ENCODE assay signal across 19 mouse cellular contexts in the genomic region with DNA sequence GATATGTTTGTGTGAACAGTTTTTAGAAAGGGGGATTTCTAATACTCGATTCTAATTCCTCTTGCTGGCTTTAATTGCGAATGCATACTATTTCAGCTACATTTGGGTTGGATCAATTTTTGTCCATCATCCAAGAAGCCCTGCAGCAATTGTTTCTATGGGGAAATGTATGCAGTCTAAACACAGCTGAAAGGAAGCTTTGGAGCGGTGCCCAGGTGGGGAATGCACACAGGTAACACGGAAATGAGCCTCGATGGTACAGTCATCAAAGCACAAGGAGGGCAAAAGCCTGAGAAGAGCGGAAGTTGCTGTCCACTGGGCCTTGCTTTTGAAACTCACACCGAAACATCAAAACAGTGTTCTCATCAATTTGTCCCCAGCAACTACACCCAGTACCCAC.
A peak's percentile ranks its signal among the peaks of the same experiment; 100 is the strongest.
DNase-seq lines count a peak whose midpoint lies in the region; ATAC-seq and TF ChIP-seq lines count a peak whose summit lies in the region.
"Had no signal": no experiment of that assay in that cellular context is flagged by ENCODE, and none has a peak within 500 bp of the region (broad histone marks: within the 10 kb centered on the region; RNA-seq: fewer than 3 reads in every experiment).

No protein-coding gene starts in this region.

- peak; percentile 38 to 40 for DNase-seq in cerebellum, postnatal 10 days
- no peak for DNase-seq in cerebellum, adult 8-10 months
- DNase-seq in limb, embryonic 10.5 days (ENCODE audit: low spot score), result no peak
- DNase-seq in brain, embryonic 14.5 days (ENCODE audit: low read depth), result peak; percentile 37
- peak; percentile 3 for DNase-seq in hindbrain, postnatal 0 days (ENCODE audit: low spot score)
- no peak for DNase-seq in ovary, postnatal 14 days (ENCODE audit: low spot score)
- no peak for DNase-seq in lung, adult 2 months
- DNase-seq: heart, postnatal 36 days; layer of hippocampus, postnatal 36 days; right cerebral cortex, adult 18-20 months; spleen, adult 18-20 months; thymus, adult 2 months had no signal

- H3K27ac ChIP-seq in limb, embryonic 13.5 days, result no peak overlapping the region
- H3K27ac ChIP-seq in limb, embryonic 10.5 days, result no peak overlapping the region
- no peak overlapping the region for H3K27ac ChIP-seq in hindbrain, postnatal 0 days
- H3K27ac ChIP-seq: kidney, embryonic 15.5 days; liver, embryonic 12.5 days; stomach, embryonic 15.5 days had no signal

- peak; percentile 57; the same call in 1 of the 2 replicates for ATAC-seq in limb, embryonic 13.5 days (ENCODE audit: low FRiP score, low read depth)
- ATAC-seq in hindbrain, postnatal 0 days, result no peak
- ATAC-seq: CD4-positive, CD25-positive, alpha-beta regulatory T cell, adult 4 months; intestine, embryonic 16.5 days; liver, embryonic 12.5 days had no signal

- H3K9ac ChIP-seq in limb, embryonic 13.5 days, result no peak overlapping the region
- no peak overlapping the region for H3K9ac ChIP-seq in hindbrain, postnatal 0 days (replicated peaks; ENCODE audit: low read length)
- H3K9ac ChIP-seq: heart, embryonic 12.5 days; kidney, embryonic 15.5 days; liver, embryonic 12.5 days; stomach, embryonic 15.5 days had no signal

- no peak overlapping the region for H3K4me2 ChIP-seq in limb, embryonic 13.5 days (replicated peaks)
- peak overlapping the region; percentile 46; the same call in 1 of the 2 replicates for H3K4me2 ChIP-seq in hindbrain, postnatal 0 days (ENCODE audit: low read depth, low read length)
- H3K4me2 ChIP-seq: liver, embryonic 12.5 days; stomach, embryonic 15.5 days had no signal

- no peaks in the 10 kb centered on the region for H3K9me3 ChIP-seq in limb, embryonic 13.5 days
- H3K9me3 ChIP-seq in limb, embryonic 10.5 days (replicated peaks), result no peaks in the 10 kb centered on the region
- H3K9me3 ChIP-seq in hindbrain, postnatal 0 days (ENCODE audit: low read length), result no peaks in the 10 kb centered on the region
- H3K9me3 ChIP-seq: heart, embryonic 12.5 days; kidney, embryonic 15.5 days; liver, embryonic 12.5 days; stomach, embryonic 15.5 days had no signal

- peaks cover 6% of the 10 kb centered on the region; the same call in 1 of the 2 replicates for H3K4me1 ChIP-seq in limb, embryonic 13.5 days
- H3K4me1 ChIP-seq in limb, embryonic 10.5 days, result no peaks in the 10 kb centered on the region
- 0 out of 2 replicates have a peak, but pooled peaks cover 3% of the 10 kb centered on the region for H3K4me1 ChIP-seq in hindbrain, postnatal 0 days (ENCODE audit: insufficient read depth, low read length)
- no peaks in the 10 kb centered on the region for H3K4me1 ChIP-seq in lung, adult 2 months (ENCODE audit: control insufficient read depth, insufficient read depth, low read length)
- H3K4me1 ChIP-seq: heart, embryonic 12.5 days; liver, embryonic 12.5 days; stomach, embryonic 15.5 days had no signal

- WGBS in limb, embryonic 13.5 days, result 66% methylated on average over 7 of the region's 7 CpGs
- 65% methylated on average over 7 of the region's 7 CpGs for WGBS in limb, embryonic 10.5 days
- WGBS in hindbrain, postnatal 0 days, result 55% methylated on average over 7 of the region's 7 CpGs
- WGBS in lung, adult 2 months, result 71% methylated on average over 7 of the region's 7 CpGs

- H3K27me3 ChIP-seq in limb, embryonic 13.5 days, result peaks cover 25% of the 10 kb centered on the region
- H3K27me3 ChIP-seq in limb, embryonic 10.5 days (ENCODE audit: low read depth, poor library complexity, severe bottlenecking), result peaks cover 26% of the 10 kb centered on the region
- no peaks in the 10 kb centered on the region for H3K27me3 ChIP-seq in hindbrain, postnatal 0 days (ENCODE audit: insufficient read depth, low read length)
- H3K27me3 ChIP-seq: stomach, embryonic 15.5 days had no signal

- no peak for TF ChIP-seq CTCF in brain, embryonic 14.5 days (IDR thresholded peaks at IDR 0.05; ENCODE audit: borderline replicate concordance, extremely low read depth, insufficient read depth, insufficient read length)
- TF ChIP-seq CTCF in hindbrain, postnatal 0 days (IDR thresholded peaks at IDR 0.05; ENCODE audit: low read depth), result no peak
- no peak for TF ChIP-seq CTCF in lung, adult 2 months (IDR thresholded peaks at IDR 0.05; ENCODE audit: insufficient read depth, low read length)

- no peaks in the 10 kb centered on the region for H3K36me3 ChIP-seq in limb, embryonic 13.5 days
- H3K36me3 ChIP-seq in limb, embryonic 10.5 days, result no peaks in the 10 kb centered on the region
- H3K36me3 ChIP-seq in hindbrain, postnatal 0 days (ENCODE audit: insufficient read depth, low read length), result no peaks in the 10 kb centered on the region
- H3K36me3 ChIP-seq: heart, embryonic 12.5 days; kidney, embryonic 15.5 days; liver, embryonic 12.5 days; stomach, embryonic 15.5 days had no signal

- H3K4me3 ChIP-seq in limb, embryonic 13.5 days, result no peak overlapping the region
- no peak overlapping the region for H3K4me3 ChIP-seq in limb, embryonic 10.5 days
- H3K4me3 ChIP-seq in hindbrain, postnatal 0 days (ENCODE audit: low read length), result no peak overlapping the region
- no peak overlapping the region for H3K4me3 ChIP-seq in lung, adult 2 months (replicated peaks; ENCODE audit: extremely low read depth, low read depth, low read length)
- H3K4me3 ChIP-seq: kidney, embryonic 15.5 days; liver, embryonic 12.5 days; stomach, embryonic 15.5 days had no signal

- TF ChIP-seq POLR2A in brain, embryonic 14.5 days (IDR thresholded peaks at IDR 0.05; ENCODE audit: borderline replicate concordance, extremely low read depth, insufficient read depth, insufficient read length, poor library complexity, severe bottlenecking), result no peak
- no peak for TF ChIP-seq POLR2A in lung, adult 2 months (IDR thresholded peaks at IDR 0.05; ENCODE audit: borderline replicate concordance, extremely low read depth, low read depth, low read length)

Comparison
In these comparisons a context has a peak if more than half of its experiments do, and no peak if none do; other contexts are left out.
1. DNase-seq: peak in cerebellum, postnatal 10 days (2 of 2), brain, embryonic 14.5 days (single experiment) and hindbrain, postnatal 0 days (single experiment); none in cerebellum, adult 8-10 months (single experiment), limb, embryonic 10.5 days (single experiment), ovary, postnatal 14 days (single experiment) and lung, adult 2 months (single experiment).